Mouse (Mus musculus) E14TG2a.4 (cell line): ENCODE measurements at regions not wholly inside any gene's neighbourhood (a gene's known extent, or its start where the extent isn't known, plus 50 kb on each side); places are given as distances from the start of the nearest gene placed in this dataset.

Source experiments
- CTCF ChIP-seq: conservative IDR thresholded peaks from 2 replicates; pipeline ENCODE4 v1.5.1; 2014; ENCODE audit warnings: low read length
- NANOG ChIP-seq: IDR thresholded peaks from 2 replicates; pipeline ENCODE4 v1.6.1; 2014; ENCODE audit warnings: borderline replicate concordance, low read length, mixed read lengths
- POU5F1 ChIP-seq: IDR thresholded peaks from 2 replicates; pipeline ENCODE4 v1.6.1; 2014; ENCODE audit warnings: low read length, borderline replicate concordance

DNA sequence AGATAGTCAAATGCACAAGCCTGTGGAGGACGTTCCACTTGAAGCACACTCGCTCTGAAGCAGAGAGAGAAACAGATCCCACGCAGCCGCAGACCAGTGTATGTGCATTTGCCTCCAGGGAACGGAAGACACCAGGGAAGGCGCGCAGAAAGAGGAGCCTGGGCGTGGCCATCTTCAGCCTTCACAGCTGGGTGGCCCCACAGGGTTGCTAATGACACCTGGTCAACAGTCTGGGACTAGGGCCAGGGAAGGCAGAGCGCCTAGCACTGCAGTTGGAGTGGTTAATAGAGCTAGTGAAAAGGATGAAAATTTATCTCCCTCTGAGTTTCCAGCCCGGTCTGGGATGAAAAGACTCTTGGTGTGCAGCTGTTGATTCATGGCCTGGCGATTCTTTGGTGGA is 67.9 kb upstream of the Fam19a5 start:
- TF ChIP-seq CTCF (no peak), NANOG (no peak), POU5F1 (no peak)
